Comparison of ENCODE assay signal across 7 mouse cellular contexts in the genomic region with DNA sequence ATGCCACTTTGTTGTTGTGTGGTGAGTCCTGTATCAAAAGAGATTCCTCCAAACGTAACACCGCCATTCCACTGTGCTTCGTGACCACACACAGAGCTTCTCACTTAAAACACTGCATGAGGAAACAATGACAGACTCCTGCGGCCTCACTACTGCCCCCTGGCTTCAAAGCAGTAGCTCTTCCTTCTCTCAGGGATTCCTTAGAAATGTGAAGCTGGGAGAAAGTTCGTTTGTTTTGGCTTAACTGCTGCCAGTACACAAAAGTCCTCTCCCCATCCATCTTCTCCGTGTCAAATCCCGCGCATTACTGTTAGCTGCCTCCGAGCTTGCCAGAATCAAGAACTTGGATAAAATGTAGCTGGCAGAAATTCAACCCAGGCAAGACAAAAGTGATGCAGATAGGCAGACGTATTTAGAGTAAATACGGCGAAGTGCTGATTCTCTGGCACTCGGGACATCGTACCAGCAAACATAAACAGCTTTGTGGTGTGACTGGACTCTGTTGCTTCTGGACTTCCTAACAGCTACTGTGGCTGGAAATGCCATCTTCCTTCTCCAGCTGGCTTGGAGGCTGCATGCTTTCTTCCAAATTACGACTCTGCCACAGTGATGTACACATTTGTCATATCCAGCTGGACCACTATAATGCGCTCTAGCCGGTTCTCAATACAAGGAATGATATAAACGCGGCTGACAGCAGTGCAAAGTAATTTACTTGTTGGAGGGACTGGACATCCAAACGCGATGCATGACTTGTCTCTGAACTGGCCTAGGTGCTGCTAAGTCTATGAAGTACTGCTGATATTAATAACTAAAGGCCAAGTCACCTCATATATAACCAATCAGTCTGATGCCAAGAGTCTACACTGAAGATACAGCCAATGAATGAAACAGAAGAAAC. TPM values are rescaled to one million over a fixed set of nuclear protein-coding genes. Genes with fewer than 3 reads are reported as not detected.
DNase-seq lines count a peak whose midpoint lies in the region; ATAC-seq lines count a peak whose summit lies in the region.

No protein-coding gene starts in this region.

- H3K4me1 ChIP-seq in heart, embryonic 13.5 days = peaks cover 15% of the 10 kb centered on the region

- no peak overlapping the region for H3K9ac ChIP-seq in heart, embryonic 13.5 days

- H3K4me3 ChIP-seq in heart, embryonic 13.5 days = no peak overlapping the region

- DNase-seq in urinary bladder, postnatal 36 days (ENCODE audit: low spot score in 2 of 2) = peak; percentile 10 to 14
- DNase-seq in urinary bladder, adult 2 months (ENCODE audit: low spot score) = no peak
- peak; percentile 59 for DNase-seq in brain, adult 2 months (ENCODE audit: low read depth, low spot score)
- DNase-seq in kidney, postnatal 10 days = peak; percentile 56
- DNase-seq in splenic B cell, adult 2 months (ENCODE audit: low read depth, low spot score) = peak; percentile 68

- 51% methylated on average over 21 of the region's 21 CpGs for WGBS in heart, embryonic 13.5 days

- no peak overlapping the region for H3K27ac ChIP-seq in heart, embryonic 13.5 days (replicated peaks)

- H3K27me3 ChIP-seq in heart, embryonic 13.5 days (replicated peaks) = no peaks in the 10 kb centered on the region
- H3K27me3 ChIP-seq in splenic B cell, adult 2 months (ENCODE audit: control insufficient read depth, insufficient read depth, low read length, poor library complexity, severe bottlenecking) = no peaks in the 10 kb centered on the region

- H3K36me3 ChIP-seq in heart, embryonic 13.5 days = no peaks in the 10 kb centered on the region
- no peaks in the 10 kb centered on the region for H3K36me3 ChIP-seq in splenic B cell, adult 2 months (ENCODE audit: control insufficient read depth, insufficient read depth, low read length, poor library complexity, severe bottlenecking)

- no peaks in the 10 kb centered on the region for H3K9me3 ChIP-seq in heart, embryonic 13.5 days

- H3K4me2 ChIP-seq in heart, embryonic 13.5 days = peak overlapping the region; percentile 44

- no peak for ATAC-seq in heart, embryonic 13.5 days (ENCODE audit: extremely low read depth, insufficient number of reproducible peaks, low FRiP score, low TSS enrichment)
- ATAC-seq in megakaryocyte-erythroid progenitor cell, adult 5-6 weeks (replicated peaks; ENCODE audit: low FRiP score, low TSS enrichment, poor library complexity, severe bottlenecking) = peak; percentile 74

RNA-seq across cellular contexts. Expression of gene Ifih1, which starts 2.4 kb away (rescaled TPM):
- 7.1 and 9.1 TPM in 2 replicates for polyA plus RNA-seq in urinary bladder, adult 2 months (2012; rRNA removed)
- 1.4 and 1.7 TPM in 2 replicates for polyA plus RNA-seq in heart, embryonic 13.5 days (2015; fragmentation: Nextera tagmentation; extraction: Ambion mirVana)
- total RNA-seq in megakaryocyte-erythroid progenitor cell, adult 5-6 weeks (2014; fragmentation: Nextera tagmentation) = 16.4 and 21.6 TPM in 2 replicates
- 19.9 and 42.7 TPM in 2 replicates for total RNA-seq in megakaryocyte-erythroid progenitor cell, adult 5-6 weeks (2017)

RNA-seq across cellular contexts. Expression of gene Gca, which starts 20.4 kb away (rescaled TPM):
- polyA plus RNA-seq in urinary bladder, adult 2 months (2012; rRNA removed) = 4.4 and 6.7 TPM in 2 replicates
- polyA plus RNA-seq in heart, embryonic 13.5 days (2015; fragmentation: Nextera tagmentation; extraction: Ambion mirVana) = 13.1 and 13.5 TPM in 2 replicates
- 1.2 and 1.4 TPM in 2 replicates for total RNA-seq in megakaryocyte-erythroid progenitor cell, adult 5-6 weeks (2014; fragmentation: Nextera tagmentation)
- total RNA-seq in megakaryocyte-erythroid progenitor cell, adult 5-6 weeks (2017) = 1.6 and 1.9 TPM in 2 replicates
